Mouse (Mus musculus) intestine, embryonic 16.5 days (tissue): Measurements from ENCODE around the gene Notch3. TPM values are rescaled to one million over a fixed set of nuclear protein-coding genes. Genes with fewer than 3 reads are reported as not detected.

Experiments used
- polyA plus RNA-seq: library from polyadenylated mRNA; unstranded; fragments of >200 nt; fragmentation: Nextera tagmentation; extraction: Ambion mirVana; gene quantifications from 2 replicates; pipeline ENCODE4 v1.2.1, GENCODE M21; 2015

Notch3 gene
- polyA plus RNA-seq, 1 experiment from 2014 or later, result 5.1 TPM

Other genes with a start within 250 kb of the Notch3 start
- 41.2 and 49.5 TPM in 2 replicates for gene Rrp1b, start 130.8 kb downstream of the Notch3 start, polyA plus RNA-seq
- 0.15 and 0.53 TPM in 2 replicates for gene Hsf2bp, start 130.5 kb downstream of the Notch3 start, polyA plus RNA-seq
- gene Ephx3, start 22.7 kb upstream of the Notch3 start, polyA plus RNA-seq, result 0.05 and 0.16 TPM in 2 replicates
- gene Brd4, start 117.9 kb upstream of the Notch3 start, polyA plus RNA-seq, result 35.1 and 56.8 TPM in 2 replicates
- 75.0 and 75.7 TPM in 2 replicates for gene Akap8, start 154.4 kb upstream of the Notch3 start, polyA plus RNA-seq
- 66.3 and 73.0 TPM in 2 replicates for gene Akap8l, start 183.8 kb upstream of the Notch3 start, polyA plus RNA-seq
- 17.5 and 18.9 TPM in 2 replicates for gene Wiz, start 222.6 kb upstream of the Notch3 start, polyA plus RNA-seq
- gene Rasal3, start 236.7 kb upstream of the Notch3 start, polyA plus RNA-seq, result 1.4 and 2.0 TPM in 2 replicates